Mouse (Mus musculus): ENCODE measurements around the gene Uhrf2. TPM values are rescaled to one million over a fixed set of nuclear protein-coding genes. Genes with fewer than 3 reads are reported as not detected.
"Not testable (repeated sequence)": the region's sequence is repeated elsewhere in the genome, so short reads cannot be mapped to it uniquely, and the experiment has no call there.

Uhrf2 gene
- 10 to 100 TPM; 51.9 to 57.9 TPM for total RNA-seq (2021)
- long read RNA-seq, experiment 1, partial matches to known transcripts: 1 of 7 reads
- long read RNA-seq, experiment 1, other reads (novel, unspliced or antisense): 4 of 7 reads
- long read RNA-seq, experiment 2, transcript Uhrf2-201 (16 exons, 3,536 nt): major isoform, 11 of 43 reads
- long read RNA-seq, experiment 2, partial matches to known transcripts: 4 of 43 reads
- long read RNA-seq, experiment 2, other reads (novel, unspliced or antisense): 25 of 43 reads

DNA sequence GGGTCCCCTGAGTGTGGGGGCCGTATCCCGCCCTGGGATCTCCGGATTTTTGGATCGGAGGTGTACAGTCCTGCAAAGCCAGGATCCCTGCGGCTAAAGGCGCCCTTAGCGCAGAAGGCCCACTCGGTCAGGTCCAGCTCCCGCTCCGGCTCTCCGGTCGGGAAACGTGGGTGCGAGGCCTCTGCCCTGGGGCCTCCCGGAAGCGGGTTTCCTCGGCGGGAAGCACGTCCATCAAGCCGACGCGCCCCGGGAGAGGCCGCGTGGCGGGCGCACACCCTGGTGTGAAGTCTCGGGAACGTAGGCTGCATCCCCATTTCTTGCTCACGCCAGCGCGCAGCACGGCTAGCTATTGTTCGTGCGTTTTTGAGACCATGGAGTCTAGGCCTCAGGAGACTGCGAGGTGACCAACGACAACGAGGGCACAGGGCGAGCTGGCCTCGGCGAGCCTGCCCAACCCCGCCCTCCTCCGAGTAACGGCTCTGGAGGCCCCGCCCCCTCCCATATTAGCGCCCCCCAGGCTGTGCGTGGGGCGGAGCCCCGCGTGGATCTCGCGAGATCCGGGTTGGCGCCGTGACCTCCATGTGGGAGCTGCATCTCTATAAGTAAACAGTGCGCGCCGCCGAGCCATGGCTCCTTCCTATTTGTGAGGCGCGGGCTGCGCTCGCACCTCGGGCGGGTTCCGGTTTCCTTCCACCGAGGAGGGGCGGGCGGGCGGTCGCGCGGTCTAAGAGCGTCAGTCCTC lies at the start of gene Uhrf2:
Uhrf2 (plus strand) TSS at position 620 of the 742 bp plus-strand sequence.
- peak; percentile 94 to 97 for DNase-seq (ENCODE audit: low spot score in 2 of 2)

DNA sequence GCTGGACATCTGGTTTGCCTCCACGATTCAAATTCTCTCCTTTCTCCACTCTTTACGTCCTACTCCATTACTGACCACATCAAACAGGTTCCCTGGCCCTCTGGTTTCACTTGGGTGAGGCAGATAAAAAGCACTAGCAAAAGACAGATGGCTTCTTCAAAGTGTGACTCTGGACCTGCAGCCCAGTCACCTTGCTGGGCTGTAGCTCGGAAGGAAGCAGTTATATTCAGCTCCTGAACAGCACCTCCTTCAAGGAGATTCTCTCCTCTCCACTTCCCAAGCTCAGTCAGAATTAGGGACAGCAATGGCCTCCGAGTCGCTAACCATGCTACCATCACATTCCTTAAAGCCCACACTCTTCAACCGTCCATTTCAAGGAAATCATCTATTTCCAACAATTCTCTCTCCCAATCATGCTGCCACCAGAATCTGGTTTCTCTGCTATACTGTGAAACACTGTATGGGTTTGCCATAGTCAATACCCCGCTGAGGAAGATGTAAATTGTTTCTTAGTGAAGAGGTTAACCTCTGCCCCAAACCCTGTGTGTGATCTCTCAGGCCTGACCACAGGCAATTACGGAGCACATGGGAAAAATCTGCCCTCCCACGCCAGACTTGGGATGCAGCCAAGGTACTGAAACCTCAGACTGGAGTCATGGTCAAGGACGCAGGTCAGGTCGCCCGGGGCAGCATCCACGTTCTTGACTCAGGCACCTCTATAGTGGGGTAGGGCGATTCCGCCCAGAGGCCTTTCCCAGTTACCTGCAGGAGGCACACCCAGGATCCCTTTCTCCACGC lies 45.9 kb upstream of the Uhrf2 start:
- DNase-seq (ENCODE audit: low spot score in 2 of 2): no peak

DNA sequence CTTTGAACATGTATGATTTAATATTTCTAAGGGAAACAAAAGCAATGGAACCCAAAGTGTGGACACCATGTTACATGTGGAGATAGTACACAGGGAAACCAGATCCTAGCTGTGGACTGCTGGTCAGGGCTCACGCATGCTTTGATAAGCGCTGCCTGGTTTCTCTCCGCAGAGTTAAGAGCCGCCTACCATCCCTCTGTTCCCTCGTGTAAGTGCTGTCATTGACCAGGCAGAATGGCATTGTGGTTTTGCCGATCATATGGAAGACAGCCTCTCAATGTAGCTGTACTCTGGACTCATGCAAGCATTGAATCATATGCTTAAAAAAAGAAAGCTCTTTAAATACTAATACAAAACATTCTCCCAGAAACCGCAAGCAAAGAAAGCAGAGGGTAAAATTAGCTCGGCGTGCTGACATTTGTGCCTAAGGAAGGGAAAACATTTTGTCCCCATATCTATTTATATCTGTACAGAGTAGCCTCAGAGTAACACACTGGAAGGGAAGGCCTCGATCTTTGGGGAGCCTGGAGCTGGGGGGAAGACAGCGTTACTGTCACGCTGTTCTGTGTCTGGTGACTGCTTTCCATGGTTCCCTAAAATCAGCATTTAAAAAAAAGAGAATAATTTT lies 43.7 kb upstream of the Uhrf2 start:
- DNase-seq (ENCODE audit: low spot score in 2 of 2): no peak

DNA sequence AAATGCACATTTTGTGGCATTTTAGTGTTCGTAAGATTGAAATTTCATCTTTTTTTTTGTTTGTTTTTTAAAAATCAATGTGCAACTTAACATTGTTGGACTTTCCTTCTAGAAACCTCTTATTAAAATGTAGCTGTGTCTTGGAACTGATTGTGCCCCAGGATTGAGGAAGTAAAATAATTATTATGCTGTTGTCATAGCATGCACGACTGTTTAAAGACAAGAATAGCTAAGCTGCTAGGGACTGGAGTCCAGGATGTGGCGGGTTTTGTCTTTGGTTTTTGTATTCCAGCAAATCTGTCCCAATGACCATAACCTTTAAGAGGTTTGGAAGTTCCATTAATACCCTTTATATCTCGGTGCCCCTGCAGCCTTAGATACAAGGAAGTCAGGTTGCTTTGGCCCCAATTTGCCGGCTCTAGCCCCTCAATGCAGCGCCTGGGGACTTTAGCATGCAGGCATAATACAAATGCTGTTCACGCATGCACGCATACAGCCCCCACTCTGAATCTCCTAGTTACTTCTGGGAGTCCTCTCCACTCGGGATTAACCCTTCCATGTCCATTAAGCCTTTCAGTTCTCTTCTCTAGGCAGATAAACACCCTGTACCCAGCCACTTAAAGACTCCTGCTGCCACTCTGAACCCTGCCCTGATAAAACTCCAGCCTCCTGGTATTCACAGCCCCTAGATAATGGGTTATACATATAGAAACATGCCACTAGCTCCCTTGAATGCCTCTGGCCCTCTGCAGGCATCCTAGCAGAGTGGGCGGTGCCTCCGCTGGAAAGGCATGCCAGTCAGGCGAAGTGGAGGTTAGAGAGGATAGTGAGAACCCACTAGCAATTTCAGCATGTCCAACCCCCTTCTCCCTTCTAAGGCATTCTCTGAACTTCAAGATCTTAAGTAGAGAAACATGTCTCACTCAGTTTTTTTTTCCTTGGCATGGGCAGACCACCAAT lies 29.6 kb upstream of the Uhrf2 start:
- DNase-seq (ENCODE audit: low spot score in 2 of 2): no peak

- no peak for DNase-seq (ENCODE audit: low spot score in 2 of 2)
These were observed 28.8 kb upstream of the Uhrf2 start for GRCm38 (mm10) chr19:30001550-30001949.

GRCm38 (mm10) chr19:30003621-30004020 lies 26.7 kb upstream of the Uhrf2 start, which contains the start of gene Trpd52l3:
Trpd52l3 (plus strand) TSS chr19:30003790.
- DNase-seq (ENCODE audit: low spot score in 2 of 2): no peak

- DNase-seq (ENCODE audit: low spot score in 2 of 2): no peak
These were observed 23.9 kb upstream of the Uhrf2 start for GRCm38 (mm10) chr19:30006371-30006770.

- DNase-seq (ENCODE audit: low spot score in 2 of 2): no peak
These were observed 19.6 kb upstream of the Uhrf2 start for GRCm38 (mm10) chr19:30010520-30011296.

GRCm38 (mm10) chr19:30014331-30014730 lies 16.0 kb upstream of the Uhrf2 start:
- no peak for DNase-seq (ENCODE audit: low spot score in 2 of 2)

DNA sequence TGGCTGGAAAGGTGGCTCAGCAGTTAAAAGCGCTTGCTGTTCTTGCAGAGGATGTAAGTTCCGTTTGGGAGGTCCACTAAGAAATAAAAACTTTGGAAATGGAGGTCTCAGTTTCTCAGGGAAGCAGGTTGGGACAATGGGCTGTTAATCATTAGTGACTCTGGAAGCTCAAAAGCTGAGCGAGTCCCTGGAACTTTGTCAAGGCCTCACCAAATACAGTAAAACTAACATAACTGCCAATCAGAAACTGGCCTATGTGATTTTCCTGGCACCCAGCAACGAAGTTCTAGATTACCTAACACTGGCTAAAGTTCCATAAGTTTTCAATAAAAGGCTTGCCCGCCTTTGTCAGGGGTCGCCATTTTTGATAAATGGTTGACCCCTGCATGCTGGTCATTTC lies 14.2 kb upstream of the Uhrf2 start:
- DNase-seq (ENCODE audit: low spot score in 2 of 2): no peak

- DNase-seq (ENCODE audit: low spot score in 2 of 2): not testable (repeated sequence)
These were observed 6.9 kb upstream of the Uhrf2 start for GRCm38 (mm10) chr19:30023419-30023818.

- DNase-seq (ENCODE audit: low spot score in 2 of 2): no peak
These were observed 1.2 kb upstream of the Uhrf2 start for GRCm38 (mm10) chr19:30029002-30029710.

- DNase-seq (ENCODE audit: low spot score in 2 of 2): peak in 1 of 2 experiments; percentile 10
These were observed 539 bp downstream of the Uhrf2 start for GRCm38 (mm10) chr19:30030636-30031467.

DNA sequence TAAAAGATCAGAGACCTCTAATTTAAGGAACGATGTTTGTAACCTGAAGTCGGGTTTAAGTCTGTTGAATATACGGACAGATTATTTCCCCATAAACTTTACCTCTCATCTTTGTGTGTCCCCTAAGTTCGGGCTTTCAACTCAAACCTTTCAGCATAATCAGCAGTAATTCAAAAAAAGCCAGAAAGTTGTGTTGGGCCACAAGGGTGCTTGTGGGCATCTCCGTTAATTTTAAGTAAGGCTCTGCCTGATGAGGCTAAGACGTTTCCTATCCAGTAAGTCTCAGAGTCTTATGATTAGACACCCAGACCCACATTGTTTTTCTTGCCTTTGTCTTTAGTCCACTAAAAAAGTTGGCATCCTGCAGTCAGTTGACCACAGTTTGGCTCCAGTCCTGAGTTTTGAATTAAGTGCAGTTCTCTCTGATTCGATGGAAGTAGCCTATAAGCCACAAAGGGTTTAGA lies 1.2 kb downstream of the Uhrf2 start:
- DNase-seq (ENCODE audit: low spot score in 2 of 2): no peak

DNA sequence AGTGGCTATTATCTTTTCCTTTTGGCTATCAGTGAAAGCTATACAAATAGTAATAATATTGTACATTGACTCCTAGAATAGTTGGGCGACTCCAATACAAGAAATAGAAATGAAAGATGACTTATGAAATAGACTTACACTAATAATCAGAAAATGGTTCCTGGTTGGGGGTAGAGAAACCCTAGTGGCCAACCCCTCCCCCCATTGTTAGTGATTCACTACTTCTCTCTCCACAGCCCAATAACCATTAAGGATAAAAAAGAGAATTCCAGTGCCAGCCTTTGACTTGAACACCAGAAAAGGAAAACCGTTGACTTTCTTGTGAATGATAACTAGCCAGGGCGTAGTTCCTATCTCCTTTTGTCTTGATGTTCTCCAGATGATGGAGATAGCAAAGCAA lies 1.9 kb downstream of the Uhrf2 start:
- DNase-seq (ENCODE audit: low spot score in 2 of 2): no peak

GRCm38 (mm10) chr19:30035361-30035760 lies 5.0 kb downstream of the Uhrf2 start:
- no peak for DNase-seq (ENCODE audit: low spot score in 2 of 2)

- DNase-seq (ENCODE audit: low spot score in 2 of 2): no peak
These were observed 13.4 kb downstream of the Uhrf2 start for GRCm38 (mm10) chr19:30043691-30044090.

- DNase-seq (ENCODE audit: low spot score in 2 of 2): no peak
These were observed 14.3 kb downstream of the Uhrf2 start for GRCm38 (mm10) chr19:30044630-30045029.

Measured in adrenal gland, postnatal 4 days (tissue).